Comparison of ENCODE assay signal across 12 mouse cellular contexts in the genomic region with DNA sequence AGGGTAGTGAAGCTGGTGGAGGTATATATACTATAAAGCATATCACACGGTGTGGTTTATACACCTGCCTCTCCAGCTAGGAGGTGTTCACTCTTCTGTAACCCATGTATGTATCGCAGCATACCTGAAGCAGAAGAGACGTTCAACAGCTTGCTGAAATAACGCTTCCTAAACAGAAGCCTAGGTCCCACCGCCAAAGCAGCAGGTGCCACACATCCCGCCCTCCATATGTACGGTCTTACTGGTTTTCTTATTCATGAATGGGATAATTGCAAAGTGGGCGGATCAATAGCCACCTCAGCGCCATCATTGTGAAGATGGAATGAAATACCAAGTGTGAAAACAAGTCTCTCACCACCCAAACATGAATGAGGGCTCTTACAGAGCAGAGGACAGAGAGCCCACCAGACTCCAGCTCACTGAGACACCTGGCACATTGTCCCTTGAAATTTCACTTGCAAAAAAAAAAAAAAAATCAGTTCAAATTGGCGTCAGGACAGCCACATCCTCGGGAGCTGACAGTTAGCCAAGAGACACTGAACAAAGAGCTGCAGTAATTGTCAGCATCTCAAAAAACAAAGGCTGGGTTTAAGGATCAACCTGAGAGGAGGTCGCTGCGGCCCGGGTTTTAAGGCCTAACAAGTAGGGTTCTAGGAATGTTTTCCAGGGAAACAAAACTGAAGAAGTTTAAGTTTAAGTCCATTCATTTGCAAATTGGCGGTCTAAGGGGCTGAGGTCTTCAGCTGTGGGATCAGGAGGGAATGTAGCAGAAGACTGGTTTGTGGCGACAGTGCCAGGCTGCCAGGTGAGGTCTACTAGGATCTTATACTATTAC.
DNase-seq lines count a peak whose midpoint lies in the region; ATAC-seq lines count a peak whose summit lies in the region.
"Had no signal": no experiment of that assay in that cellular context is flagged by ENCODE, and none has a peak within 500 bp of the region (broad histone marks: within the 10 kb centered on the region; RNA-seq: fewer than 3 reads in every experiment).

No protein-coding gene starts in this region.

- no peaks in the 10 kb centered on the region for H3K36me3 ChIP-seq in hindbrain, embryonic 10.5 days
- H3K36me3 ChIP-seq in hindbrain, embryonic 11.5 days (ENCODE audit: control insufficient read depth, insufficient read depth, low read length): no peaks in the 10 kb centered on the region
- no peaks in the 10 kb centered on the region for H3K36me3 ChIP-seq in forebrain, embryonic 15.5 days
- H3K36me3 ChIP-seq in midbrain, embryonic 14.5 days (ENCODE audit: control insufficient read depth, insufficient read depth, low read length): no peaks in the 10 kb centered on the region
- H3K36me3 ChIP-seq: kidney, embryonic 15.5 days had no signal

- no peak overlapping the region for H3K9ac ChIP-seq in hindbrain, embryonic 11.5 days (ENCODE audit: low read depth, low read length)
- H3K9ac ChIP-seq in forebrain, embryonic 15.5 days (replicated peaks): no peak overlapping the region
- no peak overlapping the region for H3K9ac ChIP-seq in midbrain, embryonic 14.5 days (replicated peaks; ENCODE audit: low read length)
- H3K9ac ChIP-seq: kidney, embryonic 15.5 days had no signal

- H3K4me2 ChIP-seq in hindbrain, embryonic 11.5 days (replicated peaks; ENCODE audit: low read depth, low read length): no peak overlapping the region
- no peak overlapping the region for H3K4me2 ChIP-seq in forebrain, embryonic 15.5 days (replicated peaks)
- H3K4me2 ChIP-seq in midbrain, embryonic 14.5 days (ENCODE audit: low read length): no peak overlapping the region
- H3K4me2 ChIP-seq: kidney, embryonic 15.5 days had no signal

- no peak for ATAC-seq in hindbrain, embryonic 11.5 days (ENCODE audit: low FRiP score)
- ATAC-seq in forebrain, embryonic 15.5 days (replicated peaks): peak; percentile 66
- ATAC-seq in midbrain, embryonic 14.5 days (ENCODE audit: low FRiP score, low TSS enrichment): no peak

- no peak overlapping the region for H3K4me3 ChIP-seq in hindbrain, embryonic 10.5 days
- no peak overlapping the region for H3K4me3 ChIP-seq in hindbrain, embryonic 11.5 days (ENCODE audit: low read depth, low read length)
- H3K4me3 ChIP-seq in forebrain, embryonic 15.5 days: no peak overlapping the region
- no peak overlapping the region for H3K4me3 ChIP-seq in midbrain, embryonic 14.5 days (replicated peaks; ENCODE audit: low read depth, low read length)
- H3K4me3 ChIP-seq: kidney, embryonic 15.5 days had no signal

- DNase-seq in cerebellum, adult 9-10 months: peak; percentile 11
- no peak for DNase-seq in cerebellum, adult 8-10 months
- no peak for DNase-seq in hindbrain, embryonic 10.5 days (ENCODE audit: low spot score)
- no peak for DNase-seq in hindbrain, embryonic 11.5 days (ENCODE audit: low spot score)
- peak; percentile 20 for DNase-seq in midbrain, embryonic 14.5 days
- DNase-seq in left cerebral cortex, adult 9 months (ENCODE audit: low spot score in 2 of 2): no peak
- DNase-seq in kidney, adult 11 months: no peak
- DNase-seq: adrenal gland, postnatal 36 days; lung, adult 18-20 months; thymus, postnatal 14 days had no signal

- peaks cover 8% of the 10 kb centered on the region; the same call in 1 of the 2 replicates for H3K27me3 ChIP-seq in hindbrain, embryonic 10.5 days (ENCODE audit: insufficient read depth, poor library complexity, severe bottlenecking)
- no peaks in the 10 kb centered on the region for H3K27me3 ChIP-seq in hindbrain, embryonic 11.5 days (ENCODE audit: control insufficient read depth, insufficient read depth, low read length)
- no peaks in the 10 kb centered on the region for H3K27me3 ChIP-seq in forebrain, embryonic 15.5 days
- H3K27me3 ChIP-seq in midbrain, embryonic 14.5 days (ENCODE audit: control insufficient read depth, insufficient read depth, low read length): no peaks in the 10 kb centered on the region
- H3K27me3 ChIP-seq: kidney, embryonic 15.5 days had no signal

- H3K9me3 ChIP-seq in hindbrain, embryonic 10.5 days: no peaks in the 10 kb centered on the region
- no peaks in the 10 kb centered on the region for H3K9me3 ChIP-seq in hindbrain, embryonic 11.5 days (ENCODE audit: control insufficient read depth, low read length)
- H3K9me3 ChIP-seq in forebrain, embryonic 15.5 days: no peaks in the 10 kb centered on the region
- H3K9me3 ChIP-seq in midbrain, embryonic 14.5 days (ENCODE audit: control insufficient read depth, low read length): no peaks in the 10 kb centered on the region
- H3K9me3 ChIP-seq: kidney, embryonic 15.5 days had no signal

- H3K4me1 ChIP-seq in hindbrain, embryonic 10.5 days (replicated peaks): peaks cover 20% of the 10 kb centered on the region
- no peaks in the 10 kb centered on the region; the same call in 1 of the 2 replicates for H3K4me1 ChIP-seq in hindbrain, embryonic 11.5 days (replicated peaks; ENCODE audit: control insufficient read depth, insufficient read depth, low read length)
- peaks cover 22% of the 10 kb centered on the region for H3K4me1 ChIP-seq in forebrain, embryonic 15.5 days
- peaks cover 19% of the 10 kb centered on the region for H3K4me1 ChIP-seq in midbrain, embryonic 14.5 days (ENCODE audit: control insufficient read depth, insufficient read depth, low read length)

- peak overlapping the region; percentile 78 for H3K27ac ChIP-seq in hindbrain, embryonic 10.5 days
- H3K27ac ChIP-seq in hindbrain, embryonic 11.5 days (ENCODE audit: low read depth, low read length): no peak overlapping the region
- H3K27ac ChIP-seq in forebrain, embryonic 15.5 days (replicated peaks): peak overlapping the region; percentile 55
- H3K27ac ChIP-seq in midbrain, embryonic 14.5 days (replicated peaks; ENCODE audit: low read depth, low read length): peak overlapping the region; percentile 49; the same call in 1 of the 2 replicates
- H3K27ac ChIP-seq: kidney, embryonic 15.5 days had no signal

- WGBS in hindbrain, embryonic 10.5 days: 51% methylated on average over 16 of the region's 16 CpGs
- 58% methylated on average over 16 of the region's 16 CpGs for WGBS in hindbrain, embryonic 11.5 days
- WGBS in forebrain, embryonic 15.5 days: 17% methylated on average over 16 of the region's 16 CpGs
- WGBS in midbrain, embryonic 14.5 days: 45% methylated on average over 16 of the region's 16 CpGs

Comparison
In these comparisons a context has a peak if more than half of its experiments do, and no peak if none do; other contexts are left out.
1. DNase-seq: peak in cerebellum, adult 9-10 months (single experiment) and midbrain, embryonic 14.5 days (single experiment); none in cerebellum, adult 8-10 months (single experiment), hindbrain, embryonic 10.5 days (single experiment), hindbrain, embryonic 11.5 days (single experiment), left cerebral cortex, adult 9 months (0 of 2) and kidney, adult 11 months (single experiment).